Mouse (Mus musculus): ENCODE measurements around the gene Kcnab1.

Gene Kcnab1

GRCm38 (mm10) chr3:65108945-65109921 is at the start of gene Kcnab1:
Gene Kcnab1 (plus strand): TSS chr3:65109384.
- DNase-seq (ENCODE audit: low spot score) = no peak

- DNase-seq (ENCODE audit: low spot score) = no peak
Measured at GRCm38 (mm10) chr3:65088295-65088694, 20.9 kb upstream of the Kcnab1 start.

GRCm38 (mm10) chr3:65104117-65104516 is 5.1 kb upstream of the Kcnab1 start:
- DNase-seq (ENCODE audit: low spot score) = no peak

GRCm38 (mm10) chr3:65110190-65110589 is 1.0 kb downstream of the Kcnab1 start:
- no peak for DNase-seq (ENCODE audit: low spot score)

- DNase-seq (ENCODE audit: low spot score) = no peak
Measured at GRCm38 (mm10) chr3:65111176-65111575, 2.0 kb downstream of the Kcnab1 start.

GRCm38 (mm10) chr3:65115164-65115563 is 6.0 kb downstream of the Kcnab1 start:
- no peak for DNase-seq (ENCODE audit: low spot score)

GRCm38 (mm10) chr3:65116958-65117357 is 7.8 kb downstream of the Kcnab1 start:
- no peak for DNase-seq (ENCODE audit: low spot score)

GRCm38 (mm10) chr3:65117365-65117764 is 8.2 kb downstream of the Kcnab1 start:
- no peak for DNase-seq (ENCODE audit: low spot score)

- no peak for DNase-seq (ENCODE audit: low spot score)
Measured at GRCm38 (mm10) chr3:65124975-65125374, 15.8 kb downstream of the Kcnab1 start.

- no peak for DNase-seq (ENCODE audit: low spot score)
Measured at GRCm38 (mm10) chr3:65129625-65130024, 20.4 kb downstream of the Kcnab1 start.

GRCm38 (mm10) chr3:65134931-65135330 is 25.7 kb downstream of the Kcnab1 start:
- DNase-seq (ENCODE audit: low spot score) = no peak

GRCm38 (mm10) chr3:65136897-65137296 is 27.7 kb downstream of the Kcnab1 start:
- DNase-seq (ENCODE audit: low spot score) = no peak

- no peak for DNase-seq (ENCODE audit: low spot score)
Measured at GRCm38 (mm10) chr3:65138739-65139138, 29.6 kb downstream of the Kcnab1 start.

GRCm38 (mm10) chr3:65145152-65145551 is 36.0 kb downstream of the Kcnab1 start:
- DNase-seq (ENCODE audit: low spot score) = no peak

- DNase-seq (ENCODE audit: low spot score) = no peak
Measured at GRCm38 (mm10) chr3:65151808-65152207, 42.6 kb downstream of the Kcnab1 start.

GRCm38 (mm10) chr3:65172964-65173363 is 63.8 kb downstream of the Kcnab1 start:
- no peak for DNase-seq (ENCODE audit: low spot score)

GRCm38 (mm10) chr3:65174564-65174963 is 65.4 kb downstream of the Kcnab1 start:
- DNase-seq (ENCODE audit: low spot score) = no peak

- no peak for DNase-seq (ENCODE audit: low spot score)
Measured at GRCm38 (mm10) chr3:65175819-65176218, 66.6 kb downstream of the Kcnab1 start.

- DNase-seq (ENCODE audit: low spot score) = no peak
Measured at GRCm38 (mm10) chr3:65176846-65177245, 67.7 kb downstream of the Kcnab1 start.

- no peak for DNase-seq (ENCODE audit: low spot score)
Measured at GRCm38 (mm10) chr3:65187833-65188698, 78.9 kb downstream of the Kcnab1 start.

- DNase-seq (ENCODE audit: low spot score) = no peak
Measured at GRCm38 (mm10) chr3:65200611-65201010, 91.4 kb downstream of the Kcnab1 start.

GRCm38 (mm10) chr3:65203361-65204117 is 94.4 kb downstream of the Kcnab1 start:
- no peak for DNase-seq (ENCODE audit: low spot score)

Data from ovary, postnatal 14 days (tissue).